22 mouse cellular contexts compared by ENCODE assay signal in genomic region chr13:31917387-31917786, GRCm38 (mm10).
DNase-seq lines count a peak whose midpoint lies in the region; ATAC-seq and TF ChIP-seq lines count a peak whose summit lies in the region.
"Had no signal": no experiment of that assay in that cellular context is flagged by ENCODE, and none has a peak within 500 bp of the region (broad histone marks: within the 10 kb centered on the region; RNA-seq: fewer than 3 reads in every experiment).

No protein-coding gene starts in this region.

- ATAC-seq in Patski = peak; percentile 69
- no peak for ATAC-seq in forebrain, embryonic 13.5 days
- no peak for ATAC-seq in intestine, embryonic 16.5 days
- ATAC-seq: activated CD4-positive, CD25-positive, alpha-beta regulatory T cell, adult 4 months; forebrain, embryonic 14.5 days; forebrain, embryonic 16.5 days had no signal

- no peak for TF ChIP-seq CTCF in Patski (IDR thresholded peaks at IDR 0.05)
- no peak for TF ChIP-seq CTCF in brain, embryonic 14.5 days (IDR thresholded peaks at IDR 0.05; ENCODE audit: borderline replicate concordance, extremely low read depth, insufficient read depth, insufficient read length)

- H3K4me1 ChIP-seq in forebrain, embryonic 13.5 days = no peaks in the 10 kb centered on the region
- no peaks in the 10 kb centered on the region for H3K4me1 ChIP-seq in intestine, embryonic 16.5 days (ENCODE audit: control insufficient read depth, insufficient read depth, low read length)

- no peak overlapping the region for H3K4me2 ChIP-seq in forebrain, embryonic 13.5 days
- no peak overlapping the region for H3K4me2 ChIP-seq in intestine, embryonic 16.5 days (ENCODE audit: low read depth, low read length)
- H3K4me2 ChIP-seq: embryonic facial prominence, embryonic 13.5 days; embryonic facial prominence, embryonic 15.5 days had no signal

- no peak overlapping the region for H3K4me3 ChIP-seq in forebrain, embryonic 13.5 days
- H3K4me3 ChIP-seq in intestine, embryonic 16.5 days (ENCODE audit: low read length) = no peak overlapping the region
- H3K4me3 ChIP-seq: embryonic facial prominence, embryonic 13.5 days; embryonic facial prominence, embryonic 15.5 days; erythroblast, embryonic 14.5 days had no signal

- H3K27ac ChIP-seq in forebrain, embryonic 13.5 days = no peak overlapping the region
- no peak overlapping the region for H3K27ac ChIP-seq in intestine, embryonic 16.5 days (ENCODE audit: low read length)
- H3K27ac ChIP-seq: embryonic facial prominence, embryonic 13.5 days; embryonic facial prominence, embryonic 15.5 days had no signal

- CTCF ChIA-PET in Patski (lab: Charles Lee) = no interaction called here

- 0 out of 2 replicates have a peak, but pooled peaks cover 3% of the 10 kb centered on the region for H3K9me3 ChIP-seq in forebrain, embryonic 13.5 days (replicated peaks)
- H3K9me3 ChIP-seq in intestine, embryonic 16.5 days (ENCODE audit: control insufficient read depth, low read length) = no peaks in the 10 kb centered on the region
- H3K9me3 ChIP-seq: embryonic facial prominence, embryonic 13.5 days; embryonic facial prominence, embryonic 15.5 days had no signal

- in situ Hi-C loops in Patski (cut with MboI; ENCODE audit: low pct_unique_long_range_greater_than_20kb) = no loop called here

- H3K9ac ChIP-seq in forebrain, embryonic 13.5 days = no peak overlapping the region
- H3K9ac ChIP-seq in intestine, embryonic 16.5 days (ENCODE audit: low read depth, low read length) = no peak overlapping the region
- H3K9ac ChIP-seq: embryonic facial prominence, embryonic 13.5 days; embryonic facial prominence, embryonic 15.5 days had no signal

- no peaks in the 10 kb centered on the region for H3K36me3 ChIP-seq in forebrain, embryonic 13.5 days (ENCODE audit: poor library complexity, severe bottlenecking)
- no peaks in the 10 kb centered on the region for H3K36me3 ChIP-seq in intestine, embryonic 16.5 days (ENCODE audit: control insufficient read depth, insufficient read depth, low read length)
- H3K36me3 ChIP-seq: embryonic facial prominence, embryonic 13.5 days; embryonic facial prominence, embryonic 15.5 days had no signal

- POLR2A ChIA-PET in Patski (lab: Charles Lee) = interaction anchor here (0.6 kb wide), 1 partner anchor 19 kb away, joined by 3 read pairs; no protein-coding TSS in a partner anchor

- DNase-seq in Muller cell, postnatal 12 days (ENCODE audit: inconsistent ontology term) = peak; percentile 67
- DNase-seq in Patski (ENCODE audit: low read depth, low spot score) = peak; percentile 71
- DNase-seq in brain, embryonic 14.5 days (ENCODE audit: low read depth) = peak; percentile 3
- DNase-seq in lung, postnatal 4 days = no peak
- DNase-seq: adrenal gland, adult 8-10 months; adrenal gland, postnatal 14 days; adrenal gland, postnatal 36 days; cerebellum, adult 11 months; cerebellum, adult 18-20 months; cerebellum, adult 8-10 months; cerebellum, adult 9-11 months; cerebellum, postnatal 14 days; cerebellum, postnatal 36 days; embryo, embryonic 11 days had no signal

- no peaks in the 10 kb centered on the region for H3K27me3 ChIP-seq in Patski
- H3K27me3 ChIP-seq in forebrain, embryonic 13.5 days = no peaks in the 10 kb centered on the region
- no peaks in the 10 kb centered on the region for H3K27me3 ChIP-seq in intestine, embryonic 16.5 days (replicated peaks; ENCODE audit: control insufficient read depth, insufficient read depth, low read length)
- H3K27me3 ChIP-seq: embryonic facial prominence, embryonic 13.5 days; embryonic facial prominence, embryonic 15.5 days had no signal

- no peak for TF ChIP-seq POLR2A in brain, embryonic 14.5 days (IDR thresholded peaks at IDR 0.05; ENCODE audit: borderline replicate concordance, extremely low read depth, insufficient read depth, insufficient read length, poor library complexity, severe bottlenecking)

- WGBS in forebrain, embryonic 13.5 days = 16% methylated on average over 5 of the region's 5 CpGs
- 69% methylated on average over 5 of the region's 5 CpGs for WGBS in intestine, embryonic 16.5 days

Comparison
In these comparisons a context has a peak if more than half of its experiments do, and no peak if none do; other contexts are left out.
1. DNase-seq: peak in Muller cell, postnatal 12 days (single experiment), Patski (single experiment) and brain, embryonic 14.5 days (single experiment); none in lung, postnatal 4 days (0 of 2).